Mouse (Mus musculus): Measurements from ENCODE around the gene Med12l. TPM values are rescaled to one million over a fixed set of nuclear protein-coding genes. Genes with fewer than 3 reads are reported as not detected.
A peak's percentile ranks its signal among the peaks of the same experiment; 100 is the strongest.
"Not testable (repeated sequence)": the region's sequence is repeated elsewhere in the genome, so short reads cannot be mapped to it uniquely, and the experiment has no call there.

Med12l gene
- polyA plus RNA-seq, 1 experiment from 2014 or later = 2.3 TPM

- Histone ChIP-seq H3K27ac (ENCODE audit: low read length) (no peak overlapping the region), H3K36me3 (ENCODE audit: control insufficient read depth, insufficient read depth) (no peaks in the 10 kb centered on the region), H3K9ac (ENCODE audit: low read length) (no peak overlapping the region), H3K4me2 (ENCODE audit: low read depth, low read length) (no peak overlapping the region), H3K4me1 (ENCODE audit: control insufficient read depth, insufficient read depth, low read length) (peaks cover 8% of the 10 kb centered on the region), H3K27me3 (ENCODE audit: control insufficient read depth, insufficient read depth, low read length) (no peaks in the 10 kb centered on the region), H3K4me3 (ENCODE audit: low read length) (no peak overlapping the region), H3K9me3 (replicated peaks; ENCODE audit: control insufficient read depth, low read length) (no peaks in the 10 kb centered on the region)
- WGBS = 55% methylated on average over 17 of the region's 17 CpGs
- no peak for ATAC-seq (replicated peaks; ENCODE audit: extremely low read depth, insufficient read depth, low FRiP score)
These were observed 49.4 kb downstream of the Med12l start for GRCm38 (mm10) chr3:59054834-59055535.

GRCm38 (mm10) chr3:59059022-59059541 is 53.5 kb downstream of the Med12l start:
- Histone ChIP-seq H3K9ac (ENCODE audit: low read length) (0 out of 2 replicates have a peak overlapping the region, but pooled peaks have one; percentile 47), H3K36me3 (ENCODE audit: control insufficient read depth, insufficient read depth) (no peaks in the 10 kb centered on the region), H3K4me1 (ENCODE audit: control insufficient read depth, insufficient read depth, low read length) (peaks cover 8% of the 10 kb centered on the region), H3K9me3 (replicated peaks; ENCODE audit: control insufficient read depth, low read length) (no peaks in the 10 kb centered on the region), H3K27me3 (ENCODE audit: control insufficient read depth, insufficient read depth, low read length) (no peaks in the 10 kb centered on the region), H3K4me3 (ENCODE audit: low read length) (peak overlapping the region; percentile 38), H3K4me2 (ENCODE audit: low read depth, low read length) (peak overlapping the region; percentile 63), H3K27ac (ENCODE audit: low read length) (peak overlapping the region; percentile 39; the same call in 1 of the 2 replicates)
- ATAC-seq (replicated peaks; ENCODE audit: extremely low read depth, insufficient read depth, low FRiP score) = peak; percentile 83
- 2% methylated on average over 7 of the region's 7 CpGs for WGBS

GRCm38 (mm10) chr3:59060131-59060530 is 54.5 kb downstream of the Med12l start:
- no peak for ATAC-seq (replicated peaks; ENCODE audit: extremely low read depth, insufficient read depth, low FRiP score)
- H3K27ac ChIP-seq (ENCODE audit: low read length) = no peak overlapping the region
- 72% methylated on average over 7 of the region's 7 CpGs for WGBS
- no peak overlapping the region for H3K4me2 ChIP-seq (ENCODE audit: low read depth, low read length)
- no peaks in the 10 kb centered on the region for H3K27me3 ChIP-seq (ENCODE audit: control insufficient read depth, insufficient read depth, low read length)
- H3K4me3 ChIP-seq (ENCODE audit: low read length) = no peak overlapping the region
- no peaks in the 10 kb centered on the region for H3K36me3 ChIP-seq (ENCODE audit: control insufficient read depth, insufficient read depth)
- no peaks in the 10 kb centered on the region for H3K9me3 ChIP-seq (replicated peaks; ENCODE audit: control insufficient read depth, low read length)
- H3K4me1 ChIP-seq (ENCODE audit: control insufficient read depth, insufficient read depth, low read length) = peaks cover 8% of the 10 kb centered on the region
- H3K9ac ChIP-seq (ENCODE audit: low read length) = no peak overlapping the region

GRCm38 (mm10) chr3:59062141-59062540 is 56.5 kb downstream of the Med12l start:
- ATAC-seq (replicated peaks; ENCODE audit: extremely low read depth, insufficient read depth, low FRiP score) = no peak
- Histone ChIP-seq H3K4me1 (ENCODE audit: control insufficient read depth, insufficient read depth, low read length) (peaks cover 12% of the 10 kb centered on the region), H3K4me2 (ENCODE audit: low read depth, low read length) (no peak overlapping the region), H3K9me3 (replicated peaks; ENCODE audit: control insufficient read depth, low read length) (no peaks in the 10 kb centered on the region), H3K27me3 (ENCODE audit: control insufficient read depth, insufficient read depth, low read length) (no peaks in the 10 kb centered on the region), H3K27ac (ENCODE audit: low read length) (no peak overlapping the region), H3K4me3 (ENCODE audit: low read length) (no peak overlapping the region), H3K9ac (ENCODE audit: low read length) (no peak overlapping the region), H3K36me3 (ENCODE audit: control insufficient read depth, insufficient read depth) (no peaks in the 10 kb centered on the region)
- 72% methylated on average over 5 of the region's 5 CpGs for WGBS

GRCm38 (mm10) chr3:59063431-59063830 is 57.8 kb downstream of the Med12l start:
- H3K4me1 ChIP-seq (ENCODE audit: control insufficient read depth, insufficient read depth, low read length) = peaks cover 10% of the 10 kb centered on the region
- H3K4me3 ChIP-seq (ENCODE audit: low read length) = no peak overlapping the region
- no peak overlapping the region for H3K9ac ChIP-seq (ENCODE audit: low read length)
- 84% methylated on average over 4 of the region's 4 CpGs for WGBS
- no peak for ATAC-seq (replicated peaks; ENCODE audit: extremely low read depth, insufficient read depth, low FRiP score)
- no peaks in the 10 kb centered on the region for H3K27me3 ChIP-seq (ENCODE audit: control insufficient read depth, insufficient read depth, low read length)
- H3K9me3 ChIP-seq (replicated peaks; ENCODE audit: control insufficient read depth, low read length) = no peaks in the 10 kb centered on the region
- no peak overlapping the region for H3K27ac ChIP-seq (ENCODE audit: low read length)
- no peak overlapping the region for H3K4me2 ChIP-seq (ENCODE audit: low read depth, low read length)
- no peaks in the 10 kb centered on the region for H3K36me3 ChIP-seq (ENCODE audit: control insufficient read depth, insufficient read depth)

- H3K4me3 ChIP-seq (ENCODE audit: low read length) = no peak overlapping the region
- no peaks in the 10 kb centered on the region for H3K27me3 ChIP-seq (ENCODE audit: control insufficient read depth, insufficient read depth, low read length)
- no peak overlapping the region for H3K9ac ChIP-seq (ENCODE audit: low read length)
- WGBS = 76% methylated on average over 3 of the region's 3 CpGs
- H3K9me3 ChIP-seq (replicated peaks; ENCODE audit: control insufficient read depth, low read length) = no peaks in the 10 kb centered on the region
- no peaks in the 10 kb centered on the region for H3K36me3 ChIP-seq (ENCODE audit: control insufficient read depth, insufficient read depth)
- no peak overlapping the region for H3K4me2 ChIP-seq (ENCODE audit: low read depth, low read length)
- H3K27ac ChIP-seq (ENCODE audit: low read length) = no peak overlapping the region
- no peak for ATAC-seq (replicated peaks; ENCODE audit: extremely low read depth, insufficient read depth, low FRiP score)
- peaks cover 4% of the 10 kb centered on the region; the same call in 1 of the 2 replicates for H3K4me1 ChIP-seq (ENCODE audit: control insufficient read depth, insufficient read depth, low read length)
These were observed 60.3 kb downstream of the Med12l start for GRCm38 (mm10) chr3:59065937-59066336.

GRCm38 (mm10) chr3:59066558-59067294 is 61.1 kb downstream of the Med12l start:
- H3K27me3 ChIP-seq (ENCODE audit: control insufficient read depth, insufficient read depth, low read length) = no peaks in the 10 kb centered on the region
- ATAC-seq (replicated peaks; ENCODE audit: extremely low read depth, insufficient read depth, low FRiP score) = no peak
- 72% methylated on average over 8 of the region's 8 CpGs for WGBS
- H3K4me1 ChIP-seq (ENCODE audit: control insufficient read depth, insufficient read depth, low read length) = peaks cover 4% of the 10 kb centered on the region; the same call in 1 of the 2 replicates
- H3K9ac ChIP-seq (ENCODE audit: low read length) = no peak overlapping the region
- H3K36me3 ChIP-seq (ENCODE audit: control insufficient read depth, insufficient read depth) = no peaks in the 10 kb centered on the region
- H3K4me3 ChIP-seq (ENCODE audit: low read length) = no peak overlapping the region
- H3K9me3 ChIP-seq (replicated peaks; ENCODE audit: control insufficient read depth, low read length) = no peaks in the 10 kb centered on the region
- H3K27ac ChIP-seq (ENCODE audit: low read length) = no peak overlapping the region
- no peak overlapping the region for H3K4me2 ChIP-seq (ENCODE audit: low read depth, low read length)

- 68% methylated on average over 1 of the region's 1 CpGs for WGBS
These were observed 63.4 kb downstream of the Med12l start for GRCm38 (mm10) chr3:59069071-59069470.

GRCm38 (mm10) chr3:59077278-59077677 is 71.7 kb downstream of the Med12l start:
- Histone ChIP-seq H3K4me2 (ENCODE audit: low read depth, low read length) (no peak overlapping the region), H3K9ac (ENCODE audit: low read length) (no peak overlapping the region), H3K9me3 (replicated peaks; ENCODE audit: control insufficient read depth, low read length) (no peaks in the 10 kb centered on the region), H3K27ac (ENCODE audit: low read length) (no peak overlapping the region), H3K4me3 (ENCODE audit: low read length) (no peak overlapping the region), H3K27me3 (ENCODE audit: control insufficient read depth, insufficient read depth, low read length) (no peaks in the 10 kb centered on the region), H3K36me3 (ENCODE audit: control insufficient read depth, insufficient read depth) (no peaks in the 10 kb centered on the region), H3K4me1 (ENCODE audit: control insufficient read depth, insufficient read depth, low read length) (peaks cover 12% of the 10 kb centered on the region)
- 44% methylated on average over 4 of the region's 4 CpGs for WGBS
- ATAC-seq (replicated peaks; ENCODE audit: extremely low read depth, insufficient read depth, low FRiP score) = no peak

More at GRCm38 (mm10) chr3:59069071-59069470, 63.4 kb downstream of the Med12l start:
- not testable (repeated sequence) for H3K9me3 ChIP-seq (replicated peaks; ENCODE audit: control insufficient read depth, low read length); H3K4me1 ChIP-seq (ENCODE audit: control insufficient read depth, insufficient read depth, low read length); ATAC-seq (replicated peaks; ENCODE audit: extremely low read depth, insufficient read depth, low FRiP score); H3K9ac ChIP-seq (ENCODE audit: low read length); H3K4me3 ChIP-seq (ENCODE audit: low read length); H3K36me3 ChIP-seq (ENCODE audit: control insufficient read depth, insufficient read depth); H3K27me3 ChIP-seq (ENCODE audit: control insufficient read depth, insufficient read depth, low read length); H3K27ac ChIP-seq (ENCODE audit: low read length); H3K4me2 ChIP-seq (ENCODE audit: low read depth, low read length)
